Mouse (Mus musculus) neural tube, embryonic 12.5 days (tissue): Measurements from ENCODE around the gene Hells. TPM values are rescaled to one million over a fixed set of nuclear protein-coding genes. Genes with fewer than 3 reads are reported as not detected.

Experiments used
- ATAC-seq: fragments of 200-750 bp; cut with Nextera tagmentation; 2 replicates; pipeline ENCODE4 v1.8.0; 2017; ENCODE audit warnings: low read depth, mild to moderate bottlenecking, moderate TSS enrichment, moderate library complexity; ENCODE audit not compliant: low FRiP score
- H3K27ac ChIP-seq: fragments of 300-500 bp; sonication (generic); 2 replicates; pipeline ENCODE4 v1.5.1; 2016
- H3K27me3 ChIP-seq: fragments of 300-500 bp; sonication (generic); replicated peaks from 2 replicates; pipeline ENCODE4 v1.6.1; 2016; ENCODE audit warnings: mild to moderate bottlenecking
- H3K36me3 ChIP-seq: fragments of 300-500 bp; sonication (generic); 2 replicates; pipeline ENCODE4 v1.6.1; 2016; ENCODE audit warnings: mild to moderate bottlenecking
- H3K4me1 ChIP-seq: fragments of 300-500 bp; sonication (generic); 2 replicates; pipeline ENCODE4 v1.6.1; 2016
- H3K4me2 ChIP-seq: fragments of 300-500 bp; sonication (generic); replicated peaks from 2 replicates; pipeline ENCODE4 v1.6.1; 2016; ENCODE audit warnings: mild to moderate bottlenecking
- H3K4me3 ChIP-seq: fragments of 300-500 bp; sonication (generic); 2 replicates; pipeline ENCODE4 v1.5.1; 2016
- H3K9ac ChIP-seq: fragments of 300-500 bp; sonication (generic); 2 replicates; pipeline ENCODE4 v1.6.1; 2016; ENCODE audit warnings: mild to moderate bottlenecking
- H3K9me3 ChIP-seq: fragments of 300-500 bp; sonication (generic); 2 replicates; pipeline ENCODE4 v1.6.1; 2016; ENCODE audit warnings: mild to moderate bottlenecking
- WGBS: fragments of 180-500 bp; shearing (Covaris S2); methylation state at CpG from one replicate; pipeline ENCODE4 v1.1.7; 2016; 5-methylcytosine and 5-hydroxymethylcytosine counted together
- microRNA-seq: library from miRNA; unstranded; fragments of <30 nt; microRNA quantifications from one replicate; pipeline ENCODE4, GENCODE M21; 2017
- polyA plus RNA-seq: library from polyadenylated mRNA; unstranded; fragments of >200 nt; fragmentation: Nextera tagmentation; extraction: Ambion mirVana; gene quantifications from 2 replicates; pipeline ENCODE4 v1.2.1, GENCODE M21; 2016

Gene Hells
- polyA plus RNA-seq, 1 experiment from 2014 or later: 45.2 TPM

DNA sequence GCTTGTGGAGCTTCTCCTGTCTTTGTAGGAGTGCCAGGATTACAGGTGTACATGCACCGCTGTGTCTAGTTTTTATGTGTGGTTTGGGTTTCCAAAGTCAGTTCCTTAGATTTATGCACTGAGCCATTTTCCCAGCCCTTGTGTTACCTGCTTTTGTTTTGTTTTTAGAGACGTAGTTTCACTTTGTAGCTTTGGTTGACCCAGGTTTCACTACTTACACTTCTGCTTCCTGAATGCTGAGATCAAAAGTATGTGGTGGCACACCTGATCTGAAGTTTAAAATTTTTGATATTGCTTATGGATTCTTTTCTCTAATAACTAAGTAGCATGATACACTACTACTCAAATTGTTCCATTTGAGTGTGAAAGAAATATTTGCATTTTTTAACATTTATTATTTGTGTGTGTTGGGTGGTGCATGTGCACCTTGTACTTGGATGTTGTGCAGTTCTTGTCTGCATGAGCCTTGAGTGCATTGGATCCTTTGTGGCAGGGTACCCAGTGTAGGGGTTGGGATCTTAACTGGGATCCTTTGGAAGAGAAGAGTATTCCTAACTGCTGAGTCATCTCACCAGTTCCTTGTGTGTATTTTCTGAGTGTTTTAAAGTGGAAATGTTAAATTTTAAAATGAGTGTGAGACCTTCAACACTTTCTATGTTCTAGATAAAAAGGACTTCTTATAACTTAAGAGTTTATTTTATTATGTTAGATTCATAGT, 14.0 kb downstream of the Hells start:
- H3K9ac ChIP-seq: no peak overlapping the region
- no peaks in the 10 kb centered on the region for H3K9me3 ChIP-seq
- peaks cover 24% of the 10 kb centered on the region for H3K36me3 ChIP-seq
- ATAC-seq: no peak
- H3K4me3 ChIP-seq: no peak overlapping the region
- H3K27ac ChIP-seq: no peak overlapping the region
- WGBS: 88% methylated on average over 2 of the region's 2 CpGs
- H3K4me2 ChIP-seq: no peak overlapping the region
- no peaks in the 10 kb centered on the region for H3K4me1 ChIP-seq
- H3K27me3 ChIP-seq: no peaks in the 10 kb centered on the region

DNA sequence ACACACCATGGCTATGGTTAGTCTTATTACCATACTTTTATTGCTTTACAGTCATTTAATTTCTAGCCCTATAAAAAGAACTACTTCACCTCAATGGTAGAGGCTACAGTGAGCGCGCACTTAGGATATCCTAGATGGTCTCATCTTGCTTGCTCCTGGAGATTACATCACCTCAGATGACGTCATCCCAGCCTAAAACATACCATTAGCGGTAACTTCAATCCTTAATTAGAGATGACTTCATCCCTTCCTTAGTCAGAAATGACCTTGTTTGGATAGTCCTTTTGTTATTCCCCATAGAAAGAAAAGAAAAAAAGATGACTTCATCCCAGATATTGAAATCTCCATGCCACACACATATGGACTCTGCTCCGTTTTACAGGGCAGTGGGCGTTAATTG, 40.0 kb downstream of the Hells start:
- 91% methylated on average over 6 of the region's 6 CpGs for WGBS
- Histone ChIP-seq H3K4me3 (no peak overlapping the region), H3K36me3 (peaks cover 10% of the 10 kb centered on the region; the same call in 1 of the 2 replicates), H3K27ac (no peak overlapping the region), H3K27me3 (no peaks in the 10 kb centered on the region), H3K9me3 (no peaks in the 10 kb centered on the region), H3K9ac (no peak overlapping the region), H3K4me1 (no peaks in the 10 kb centered on the region), H3K4me2 (no peak overlapping the region)
- no peak; the same call in 1 of the 2 replicates for ATAC-seq

GRCm38 (mm10) chr19:38972581-38972980, 41.9 kb downstream of the Hells start:
- Histone ChIP-seq H3K27me3 (no peaks in the 10 kb centered on the region), H3K9me3 (no peaks in the 10 kb centered on the region), H3K9ac (no peak overlapping the region), H3K4me2 (no peak overlapping the region), H3K36me3 (peaks cover 4% of the 10 kb centered on the region; the same call in 1 of the 2 replicates), H3K4me1 (no peaks in the 10 kb centered on the region), H3K4me3 (no peak overlapping the region), H3K27ac (no peak overlapping the region)
- no peak for ATAC-seq
- WGBS: 71% methylated on average over 5 of the region's 5 CpGs

DNA sequence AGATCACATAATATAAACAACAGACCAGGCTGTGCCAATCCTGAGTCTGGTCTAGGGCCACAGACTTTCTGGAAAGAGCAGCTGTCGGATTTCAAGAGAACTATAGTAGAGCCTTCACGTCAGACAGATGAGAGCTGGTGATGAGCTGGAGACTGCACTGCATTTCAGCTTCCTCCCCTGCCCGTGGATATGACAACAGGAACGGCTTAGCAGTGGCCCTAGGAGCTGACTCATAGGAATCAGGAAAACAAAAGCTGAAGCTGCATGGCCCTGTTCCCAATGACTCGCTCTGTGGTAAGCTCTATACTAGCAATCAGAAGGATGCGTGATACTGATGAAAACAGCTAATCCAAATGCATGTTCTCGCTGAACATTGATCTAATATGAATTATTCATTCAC, 43.0 kb downstream of the Hells start:
- WGBS: 67% methylated on average over 7 of the region's 7 CpGs
- no peak overlapping the region for H3K4me2 ChIP-seq
- peaks cover 3% of the 10 kb centered on the region; the same call in 1 of the 2 replicates for H3K36me3 ChIP-seq
- no peak overlapping the region for H3K9ac ChIP-seq
- ATAC-seq: no peak
- no peak overlapping the region for H3K4me3 ChIP-seq
- H3K4me1 ChIP-seq: no peaks in the 10 kb centered on the region
- no peaks in the 10 kb centered on the region for H3K27me3 ChIP-seq
- H3K9me3 ChIP-seq: no peaks in the 10 kb centered on the region
- H3K27ac ChIP-seq: no peak overlapping the region

DNA sequence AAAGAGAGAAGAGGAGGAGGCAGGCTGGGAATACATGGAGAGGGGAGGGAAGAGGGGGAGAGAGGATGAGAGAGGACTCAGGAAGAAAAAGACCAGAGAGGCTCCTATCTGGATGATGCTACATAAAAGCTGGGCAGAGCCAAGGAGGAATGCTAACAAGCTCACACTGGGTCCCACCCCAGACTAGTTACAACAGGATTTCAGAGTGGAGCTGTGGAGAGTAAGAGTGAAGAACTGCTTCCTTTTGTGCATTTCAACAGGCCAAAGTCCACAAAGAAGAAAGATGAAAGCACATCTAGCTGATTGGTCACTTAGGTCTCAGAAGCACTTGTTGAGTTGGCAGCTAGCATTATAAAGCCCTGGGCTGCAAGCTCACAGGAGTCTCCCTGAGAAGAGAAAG, 45.6 kb downstream of the Hells start:
- no peak overlapping the region for H3K27ac ChIP-seq
- H3K4me2 ChIP-seq: no peak overlapping the region
- no peaks in the 10 kb centered on the region for H3K4me1 ChIP-seq
- no peaks in the 10 kb centered on the region for H3K27me3 ChIP-seq
- H3K4me3 ChIP-seq: no peak overlapping the region
- no peaks in the 10 kb centered on the region for H3K36me3 ChIP-seq
- no peak overlapping the region for H3K9ac ChIP-seq
- no peak for ATAC-seq
- H3K9me3 ChIP-seq: no peaks in the 10 kb centered on the region

- no peak overlapping the region for H3K4me2 ChIP-seq
- H3K9ac ChIP-seq: no peak overlapping the region
- no peaks in the 10 kb centered on the region for H3K4me1 ChIP-seq
- H3K36me3 ChIP-seq: no peaks in the 10 kb centered on the region
- H3K27ac ChIP-seq: no peak overlapping the region
- no peaks in the 10 kb centered on the region for H3K27me3 ChIP-seq
- H3K9me3 ChIP-seq: no peaks in the 10 kb centered on the region
- ATAC-seq: no peak
- WGBS: 0% methylated on average over 1 of the region's 1 CpGs
- no peak overlapping the region for H3K4me3 ChIP-seq
These were observed 51.3 kb downstream of the Hells start for GRCm38 (mm10) chr19:38981966-38982365.

GRCm38 (mm10) chr19:38998248-38998647, 67.5 kb downstream of the Hells start:
- Histone ChIP-seq H3K27ac (no peak overlapping the region), H3K9me3 (no peaks in the 10 kb centered on the region), H3K27me3 (no peaks in the 10 kb centered on the region), H3K36me3 (no peaks in the 10 kb centered on the region), H3K4me1 (no peaks in the 10 kb centered on the region), H3K4me3 (no peak overlapping the region), H3K4me2 (no peak overlapping the region), H3K9ac (no peak overlapping the region)
- no peak for ATAC-seq
- WGBS: 87% methylated on average over 4 of the region's 4 CpGs

DNA sequence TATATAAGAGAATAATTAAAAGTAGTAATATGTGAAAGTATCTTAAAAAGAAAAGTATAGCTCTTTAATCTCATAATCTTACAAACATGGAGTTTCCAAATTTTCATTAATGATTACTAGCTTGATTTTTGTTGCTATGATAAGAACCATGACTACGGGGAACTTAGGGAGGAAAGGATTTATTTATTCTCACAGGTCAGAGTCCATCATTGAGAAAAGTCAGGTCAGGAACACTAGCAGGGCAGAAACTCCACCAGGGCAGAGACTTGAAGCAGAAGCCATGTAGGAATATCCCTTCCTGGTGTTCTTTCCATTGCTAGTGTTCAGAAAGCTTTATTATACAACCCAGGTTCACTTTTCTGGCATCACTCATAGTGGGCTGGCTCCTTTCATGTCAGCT, 68.0 kb downstream of the Hells start:
- Histone ChIP-seq H3K4me3 (no peak overlapping the region), H3K4me2 (no peak overlapping the region), H3K27ac (no peak overlapping the region), H3K4me1 (no peaks in the 10 kb centered on the region), H3K27me3 (no peaks in the 10 kb centered on the region), H3K9ac (no peak overlapping the region), H3K36me3 (no peaks in the 10 kb centered on the region), H3K9me3 (no peaks in the 10 kb centered on the region)
- WGBS: 89% methylated on average over 1 of the region's 1 CpGs
- ATAC-seq: no peak

- Histone ChIP-seq H3K27ac (no peak overlapping the region), H3K27me3 (no peaks in the 10 kb centered on the region), H3K4me1 (no peaks in the 10 kb centered on the region), H3K4me3 (no peak overlapping the region), H3K36me3 (no peaks in the 10 kb centered on the region), H3K9ac (no peak overlapping the region), H3K9me3 (no peaks in the 10 kb centered on the region), H3K4me2 (no peak overlapping the region)
- no peak for ATAC-seq
- 92% methylated on average over 1 of the region's 1 CpGs for WGBS
These were observed 74.4 kb downstream of the Hells start for GRCm38 (mm10) chr19:39005132-39005531.

DNA sequence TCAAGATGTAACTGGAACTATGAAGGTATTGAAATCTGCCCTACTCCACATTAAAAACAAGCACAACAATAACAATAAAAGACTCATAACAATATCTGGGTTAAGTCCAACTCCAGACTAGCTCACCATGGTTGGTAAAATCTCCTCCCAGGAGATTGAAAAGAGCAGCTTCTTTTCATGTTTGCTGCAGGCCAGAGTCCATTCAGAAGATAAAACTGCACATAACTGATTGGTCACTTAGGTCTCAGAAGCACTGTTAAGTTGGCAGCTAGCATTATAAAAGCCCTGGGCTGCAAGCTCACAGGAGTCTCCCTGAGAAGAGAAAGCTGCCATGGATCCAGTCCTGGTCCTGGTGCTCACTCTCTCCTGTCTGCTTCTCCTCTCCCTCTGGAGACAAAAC, 76.0 kb downstream of the Hells start, which contains the start of gene Cyp2c55:
Gene Cyp2c55, plus strand, starts transcription at position 305 of the 400 bp plus-strand sequence.
- no peak for ATAC-seq
- Histone ChIP-seq H3K9ac (no peak within 1 kb of the TSS), H3K27ac (no peak within 1 kb of the TSS)

More for the DNA sequence above, 76.0 kb downstream of the Hells start, which contains the start of gene Cyp2c55:
- H3K4me3 ChIP-seq: no peak within 1 kb of the TSS
- H3K27me3 ChIP-seq: no peaks in the 10 kb centered on the region
- no peaks in the 10 kb centered on the region for H3K9me3 ChIP-seq
- H3K36me3 ChIP-seq: no peaks in the 10 kb centered on the region
- H3K4me2 ChIP-seq: no peak within 1 kb of the TSS
- no peaks in the 10 kb centered on the region for H3K4me1 ChIP-seq

Small RNAs within 50 kb of the gene (microRNA-seq; reads per million reads assigned to microRNA genes)
- gene Gm23800: not detected

Other genes starting within 250 kb of the Hells start
- 7.7 and 8.4 TPM in 2 replicates for gene Noc3l, start 111.7 kb upstream of the Hells start, polyA plus RNA-seq
- 5.6 and 6.6 TPM in 2 replicates for gene Tbc1d12, start 94.3 kb upstream of the Hells start, polyA plus RNA-seq
- gene Cyp2c55, start 76.1 kb downstream of the Hells start, polyA plus RNA-seq: not detected in 2 replicates
- not detected in 2 replicates for gene Cyp2c65, start 130.1 kb downstream of the Hells start, polyA plus RNA-seq
- not detected in 2 replicates for gene Cyp2c66, start 183.0 kb downstream of the Hells start, polyA plus RNA-seq